Mouse (Mus musculus): ENCODE results near the gene Olfr279.

- TF ChIP-seq POLR2A (IDR thresholded peaks at IDR 0.05; ENCODE audit: control insufficient read depth, low read depth, low read length) (no peak), CTCF (IDR thresholded peaks at IDR 0.05; ENCODE audit: control insufficient read depth, insufficient read depth, insufficient replicate concordance, low read depth, low read length) (no peak)
Observed at GRCm38 (mm10) chr15:98476281-98476680, 15.9 kb upstream of the Olfr279 start.
